Mouse (Mus musculus) T-helper 17 cell (primary cell): ENCODE results near the gene Ank3.

Experiments used
- in situ Hi-C, 2 experiments: fragments of 300-600 bp; cut with MboI, MseI; formaldehyde crosslinking; loops; 1 replicate in 1 of 2; 2 replicates in 1 of 2; pipeline ENCODE4 v1.15.1; 2025; ENCODE audit warnings: high pct_unique_total_duplicates in 2 of 2

Gene Ank3

DNA sequence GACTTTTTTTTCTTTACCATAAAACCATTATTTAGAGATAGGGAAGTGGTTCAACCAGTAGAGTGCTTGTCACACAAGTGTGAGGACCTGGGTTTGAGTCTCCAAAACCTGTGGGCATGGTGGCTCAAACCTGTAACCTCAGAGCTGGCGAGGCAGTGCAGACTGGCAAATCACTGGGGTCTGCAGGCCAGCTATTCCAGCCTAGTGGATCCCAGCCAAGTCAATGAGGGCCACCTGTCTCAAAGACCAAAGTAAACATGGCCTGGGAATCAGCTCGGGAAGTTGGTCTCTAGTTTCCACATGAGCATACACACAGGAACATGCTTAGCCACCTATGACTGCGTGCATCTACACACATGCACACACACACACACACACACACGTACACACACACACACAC is 552.9 kb downstream of the Ank3 start:
- in situ Hi-C loops = no loop called here

DNA sequence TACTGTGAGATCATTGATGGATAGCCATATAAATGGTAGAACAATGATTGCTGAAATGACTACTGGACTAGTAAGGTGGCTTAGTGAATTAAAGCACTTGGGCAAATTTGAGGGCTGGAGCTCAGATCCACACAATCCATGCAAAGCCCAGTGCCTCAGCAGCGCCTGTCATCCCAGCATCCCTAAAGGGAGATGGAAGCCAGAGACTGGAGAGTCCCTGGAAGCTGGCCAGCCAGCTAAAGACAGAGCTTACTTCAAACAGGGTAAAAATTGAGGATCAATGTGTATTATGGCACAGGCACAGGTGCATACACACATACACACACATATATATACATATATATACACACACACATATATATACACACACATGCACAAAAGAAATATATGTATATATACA is 553.7 kb downstream of the Ank3 start:
- in situ Hi-C loops = no loop called here

DNA sequence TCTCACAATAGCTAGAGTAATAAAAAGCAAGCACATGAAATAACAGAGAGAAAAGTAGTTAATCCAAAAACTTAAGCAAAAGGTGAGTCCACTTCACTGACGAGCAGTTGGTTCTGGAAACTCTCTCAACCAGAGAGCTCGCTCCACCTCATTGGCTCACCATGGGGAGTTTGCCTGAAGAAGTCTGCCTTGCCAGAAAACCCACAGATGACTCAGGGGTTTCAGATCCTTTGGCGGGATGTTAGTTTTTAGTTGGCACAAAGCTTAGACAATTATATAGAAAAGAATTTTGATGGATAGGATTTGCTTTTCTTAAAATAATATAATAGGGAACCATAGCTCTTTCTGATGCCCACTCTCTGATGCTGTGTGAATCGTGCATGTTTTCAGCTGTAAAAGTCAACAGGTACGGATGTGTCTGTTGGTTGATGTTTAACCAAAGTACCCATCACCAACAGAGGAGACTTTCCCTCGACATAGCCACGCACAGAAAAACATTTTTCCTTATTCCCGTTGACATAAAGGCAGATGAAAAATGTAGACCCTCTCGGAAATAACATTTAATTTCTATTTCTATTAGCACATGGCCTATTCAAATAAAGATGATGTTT is 556.2 kb downstream of the Ank3 start:
- in situ Hi-C loops = no loop called here

DNA sequence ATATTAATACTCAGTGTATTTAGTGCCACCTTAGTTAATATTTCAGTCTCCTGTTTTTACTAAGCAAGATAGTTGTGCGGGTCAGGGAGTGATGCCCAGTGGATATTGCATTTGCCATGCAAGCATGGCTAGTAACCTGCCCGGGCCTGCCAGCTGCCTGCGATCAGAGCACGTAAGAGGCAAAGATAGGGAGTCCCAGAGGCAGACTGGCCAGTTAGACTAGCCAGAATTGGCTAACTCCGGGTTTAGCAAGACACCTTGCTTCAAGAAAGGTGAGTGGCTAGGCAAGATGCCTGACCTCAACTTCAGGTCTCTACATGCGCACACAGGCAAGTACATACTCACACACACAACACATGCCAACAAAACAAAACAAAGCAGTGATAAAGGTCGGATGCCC is 563.7 kb downstream of the Ank3 start:
- in situ Hi-C loops = loop anchor here in 1 of 2 experiments (5.0 to 10.0 kb wide), 2 partner anchors 295 to 1547 kb away; no protein-coding TSS in a partner anchor

DNA sequence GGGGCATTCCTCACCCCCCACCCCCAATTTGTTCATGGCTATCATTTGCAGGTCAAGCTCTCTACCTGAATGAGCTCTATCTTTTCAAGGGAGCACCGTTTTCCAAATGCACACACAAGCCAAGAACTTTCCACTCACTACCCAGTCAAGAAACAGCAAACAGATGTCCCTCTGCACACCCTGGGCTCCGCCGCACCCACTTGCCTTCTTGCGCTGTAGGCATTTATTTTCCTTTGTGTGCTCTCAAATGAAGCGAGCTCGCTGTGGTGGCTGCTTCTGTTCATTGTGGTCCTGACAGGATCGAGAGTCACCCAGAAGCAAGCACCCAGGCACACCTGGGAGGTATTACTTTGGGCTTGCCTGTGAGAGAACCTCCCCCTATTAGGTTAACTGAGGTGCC is 564.4 kb downstream of the Ank3 start:
- in situ Hi-C loops = loop anchor here in 1 of 2 experiments (5.0 to 10.0 kb wide), 2 partner anchors 296 to 1548 kb away; no protein-coding TSS in a partner anchor

DNA sequence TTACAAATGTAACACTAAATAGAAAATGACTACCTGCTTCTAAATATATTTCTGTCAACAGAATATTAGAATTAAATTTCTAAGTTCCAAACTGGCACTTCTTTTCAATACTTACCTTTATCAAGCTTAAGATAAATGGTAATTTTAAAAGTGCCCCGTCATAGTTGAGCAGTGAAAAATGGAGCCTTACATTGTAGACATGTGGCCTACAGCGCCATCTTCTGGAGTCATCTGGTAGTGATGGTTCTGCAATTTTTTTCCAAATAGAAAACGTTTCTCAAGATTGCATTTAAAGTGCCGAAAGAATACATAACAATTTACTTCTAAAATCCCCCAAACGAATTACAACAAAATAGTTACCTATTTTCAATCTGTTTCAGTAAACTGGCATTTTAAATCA is 566.0 kb downstream of the Ank3 start:
- in situ Hi-C loops = loop anchor here (5.0 to 10.0 kb wide), 3 partner anchors 97 to 1550 kb away; no protein-coding TSS in a partner anchor

DNA sequence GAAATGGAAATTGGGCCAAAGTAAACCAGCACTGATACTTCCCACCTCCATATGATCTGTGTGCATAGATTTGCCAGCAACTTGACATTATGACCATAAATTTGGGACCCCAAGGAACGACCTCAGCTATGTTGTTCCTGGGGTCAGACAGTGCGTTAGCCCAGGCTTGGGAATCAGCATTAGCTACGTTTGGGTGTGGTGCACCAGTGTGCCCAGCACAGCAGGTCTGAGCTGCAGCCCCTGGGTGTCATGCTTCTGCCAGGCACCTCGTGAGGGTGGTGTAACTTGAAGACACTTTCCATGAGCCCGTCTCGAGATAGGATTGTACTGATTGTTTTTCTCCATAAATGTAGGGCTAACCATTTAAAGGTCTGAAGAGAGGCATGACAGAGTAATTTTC is 566.5 kb downstream of the Ank3 start:
- in situ Hi-C loops = loop anchor here (5.0 to 10.0 kb wide), 2 partner anchors 98 to 1550 kb away; no protein-coding TSS in a partner anchor

DNA sequence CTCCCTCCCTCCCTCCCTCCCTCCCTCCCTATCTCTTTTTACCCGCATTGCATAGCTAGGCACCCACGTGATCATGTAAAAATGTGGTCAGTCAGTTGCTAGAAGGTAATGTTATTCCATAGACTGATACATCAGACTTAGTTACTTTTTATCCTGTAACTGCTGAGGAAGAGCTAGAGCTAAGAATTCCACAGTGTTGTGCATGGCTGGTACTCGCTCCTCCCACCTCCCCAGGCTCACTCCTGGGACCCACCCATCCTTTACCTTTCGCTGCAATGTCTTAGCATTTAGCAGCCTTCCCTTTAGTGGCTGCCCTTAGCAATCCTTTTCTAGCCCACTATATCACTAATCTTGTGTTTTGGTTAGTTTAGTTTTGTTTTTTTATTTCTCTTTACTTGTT is 569.4 kb downstream of the Ank3 start:
- in situ Hi-C loops = loop anchor here (5.0 to 10.0 kb wide), 2 partner anchors 101 to 1553 kb away; no protein-coding TSS in a partner anchor

DNA sequence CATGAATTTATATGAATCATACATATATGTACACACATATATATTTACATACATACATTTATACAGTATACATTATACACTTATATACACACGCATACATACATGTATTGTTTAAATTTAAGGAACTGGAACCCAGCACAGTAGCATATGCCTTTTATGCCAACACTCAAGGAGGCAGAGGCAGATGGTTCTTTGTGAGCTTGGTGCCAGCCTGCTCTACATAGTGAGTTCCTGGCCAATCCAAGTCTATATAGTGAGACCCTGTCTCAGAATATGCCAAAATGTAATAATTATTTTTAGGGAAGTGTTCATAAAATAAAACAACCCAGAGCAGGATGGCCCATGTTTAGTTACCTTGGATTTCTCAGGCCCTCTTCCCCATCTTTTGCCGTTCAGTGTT is 581.1 kb downstream of the Ank3 start:
- in situ Hi-C loops = no loop called here

DNA sequence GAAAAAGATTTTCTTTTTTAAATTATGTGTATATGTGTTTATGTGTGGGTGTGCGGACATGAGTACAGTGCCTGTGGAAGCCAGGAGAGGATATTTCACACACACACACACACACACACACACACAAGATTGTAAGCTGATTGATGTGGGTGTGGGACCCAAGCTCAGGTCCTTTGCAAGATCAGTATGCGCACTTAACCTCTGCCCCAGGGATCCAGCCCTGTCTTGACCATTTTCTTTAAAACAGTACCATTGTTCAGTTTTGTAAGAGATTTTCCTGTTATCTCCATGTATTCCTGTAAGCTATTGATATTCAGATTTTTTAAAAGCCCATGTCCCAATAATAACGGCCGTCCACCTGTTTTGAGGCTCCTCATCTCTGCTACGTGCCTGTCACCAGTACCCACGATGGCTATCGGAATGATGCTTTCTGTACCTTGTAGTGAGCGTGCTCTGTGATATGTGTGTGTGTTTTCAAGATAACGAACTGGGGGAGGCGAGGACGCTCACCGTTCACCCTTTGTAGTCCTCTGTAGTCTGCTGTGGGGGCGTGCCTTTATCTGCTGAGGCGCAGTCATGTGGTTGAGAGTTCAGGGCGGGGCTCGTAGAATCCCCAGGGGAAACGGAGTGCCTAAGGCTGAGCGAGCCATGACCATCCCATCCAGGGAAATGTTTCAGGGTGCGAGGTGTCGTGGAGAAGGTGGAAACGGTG is 583.0 kb downstream of the Ank3 start:
- in situ Hi-C loops = no loop called here

DNA sequence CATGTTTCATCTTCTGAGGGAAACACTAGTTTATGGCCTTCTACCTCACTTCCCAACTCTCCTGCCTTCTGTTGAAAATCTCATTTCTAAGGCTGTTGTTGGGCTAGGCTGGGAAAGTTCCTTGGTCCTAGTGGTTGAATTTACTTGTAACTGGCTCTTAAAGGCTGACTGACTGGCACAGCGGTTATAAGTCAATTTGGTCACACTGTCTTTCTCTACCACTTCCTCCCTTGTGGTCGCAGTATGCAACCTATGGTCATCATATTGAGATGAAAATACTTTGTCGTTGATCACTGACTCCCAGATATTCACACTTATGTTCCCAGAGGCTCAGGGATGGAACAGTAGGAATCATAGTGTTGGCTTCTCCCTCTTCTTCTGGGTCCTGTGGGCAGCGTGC is 584.1 kb downstream of the Ank3 start:
- in situ Hi-C loops = no loop called here

DNA sequence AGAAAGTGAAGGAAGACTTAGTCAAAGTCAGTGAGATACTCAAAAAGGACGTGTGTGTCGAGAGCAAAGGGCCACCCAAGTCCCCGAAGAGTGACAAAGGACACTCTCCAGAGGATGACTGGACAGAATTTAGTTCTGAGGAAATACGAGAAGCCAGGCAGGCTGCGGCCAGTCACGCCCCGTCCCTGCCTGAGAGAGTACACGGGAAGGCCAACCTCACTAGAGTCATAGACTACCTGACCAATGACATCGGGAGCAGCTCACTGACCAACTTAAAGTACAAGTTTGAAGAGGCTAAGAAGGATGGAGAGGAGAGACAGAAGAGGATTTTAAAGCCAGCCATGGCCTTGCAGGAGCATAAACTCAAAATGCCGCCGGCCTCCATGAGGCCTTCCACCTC is 588.9 kb downstream of the Ank3 start:
- in situ Hi-C loops = no loop called here

DNA sequence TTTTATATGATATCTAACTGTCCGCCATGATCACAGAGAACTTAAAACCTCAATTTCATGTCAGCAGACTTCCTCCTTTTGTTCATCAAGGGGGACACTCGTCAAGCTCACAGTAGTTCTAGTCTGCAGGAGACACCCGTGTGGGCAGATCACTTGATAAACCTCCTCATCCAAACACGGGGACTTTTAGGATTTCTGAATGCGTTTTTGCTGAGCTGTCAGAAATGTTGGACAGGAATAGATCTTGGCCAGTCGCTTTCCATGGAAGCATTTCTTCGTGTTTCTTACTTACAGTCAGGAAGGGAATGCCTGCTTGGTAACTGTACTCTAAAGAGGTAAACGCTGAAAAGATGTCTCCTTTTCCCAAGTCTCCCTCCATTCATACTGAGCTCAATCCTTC is 598.5 kb downstream of the Ank3 start:
- in situ Hi-C loops = no loop called here

DNA sequence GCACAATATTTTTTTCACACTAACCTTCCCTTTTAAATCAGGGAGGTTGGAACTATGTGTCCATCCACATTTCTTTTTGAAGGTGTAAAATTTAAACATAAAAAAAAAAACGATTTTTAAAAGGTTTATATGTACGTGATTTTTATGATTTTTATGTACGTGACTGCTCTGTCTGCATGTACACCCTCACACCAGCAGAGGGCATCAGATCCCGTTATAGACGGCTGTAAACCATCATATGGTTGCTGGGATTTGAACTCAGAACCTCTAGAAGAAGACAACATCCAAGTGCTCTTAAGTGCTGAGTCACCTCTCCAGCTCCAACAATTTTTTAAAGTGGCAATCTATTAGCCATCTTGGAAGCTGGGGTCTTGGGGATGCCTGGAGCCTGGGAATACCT is 605.5 kb downstream of the Ank3 start:
- in situ Hi-C loops = no loop called here

DNA sequence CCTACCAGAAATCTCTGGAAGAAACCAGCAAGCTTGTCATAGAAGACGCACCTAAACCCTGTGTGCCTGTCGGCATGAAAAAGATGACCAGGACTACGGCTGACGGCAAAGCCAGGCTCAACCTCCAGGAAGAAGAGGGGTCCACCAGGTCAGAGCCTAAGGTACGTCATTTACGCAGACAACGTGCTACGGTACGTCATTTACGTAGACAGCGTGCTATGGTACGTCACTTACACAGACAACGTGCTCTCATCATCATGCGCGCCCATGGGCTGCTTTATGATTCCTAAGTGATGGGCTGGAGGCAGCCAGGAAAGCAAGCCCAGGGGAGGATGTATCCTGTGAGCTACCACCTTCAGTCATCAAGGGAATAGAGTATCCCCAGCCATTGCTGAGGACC is 606.3 kb downstream of the Ank3 start:
- in situ Hi-C loops = no loop called here

DNA sequence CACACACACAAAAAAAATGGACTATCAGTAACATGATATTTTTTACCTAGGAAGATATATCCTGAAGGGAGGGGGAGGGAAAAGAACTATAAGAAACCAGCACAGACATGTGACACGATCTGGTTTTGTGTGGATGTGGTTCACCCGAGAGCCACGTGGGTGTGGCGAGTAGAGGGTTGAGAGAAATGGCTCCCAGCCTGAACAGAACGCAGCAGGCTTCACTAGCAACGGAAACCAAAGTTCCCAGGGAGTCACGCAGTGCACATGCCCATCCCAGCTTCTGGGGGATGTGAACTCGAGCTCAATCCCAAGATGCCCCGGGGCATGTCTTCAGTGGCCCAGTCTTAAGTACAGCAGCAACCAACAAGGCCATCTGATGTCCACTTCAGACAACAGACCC is 607.8 kb downstream of the Ank3 start:
- in situ Hi-C loops = no loop called here

DNA sequence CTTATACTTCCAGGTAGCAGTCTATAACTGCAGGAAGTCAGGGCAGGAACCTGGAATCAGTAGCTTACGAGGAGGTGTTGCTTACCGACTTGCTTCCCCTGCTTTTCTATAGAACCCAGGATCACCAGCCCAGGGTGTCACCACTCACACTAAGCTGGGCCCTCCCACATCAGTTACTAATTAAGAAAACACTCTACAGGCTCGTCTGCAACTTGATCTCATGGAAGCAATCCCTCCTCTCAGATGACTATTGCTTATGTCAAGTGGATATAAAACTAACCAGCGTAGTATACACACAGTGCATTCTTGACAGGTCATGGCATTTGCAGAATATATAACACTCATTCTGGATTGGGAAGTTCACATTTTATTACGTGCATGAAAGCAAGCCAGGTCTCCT is 613.2 kb downstream of the Ank3 start:
- in situ Hi-C loops = no loop called here

DNA sequence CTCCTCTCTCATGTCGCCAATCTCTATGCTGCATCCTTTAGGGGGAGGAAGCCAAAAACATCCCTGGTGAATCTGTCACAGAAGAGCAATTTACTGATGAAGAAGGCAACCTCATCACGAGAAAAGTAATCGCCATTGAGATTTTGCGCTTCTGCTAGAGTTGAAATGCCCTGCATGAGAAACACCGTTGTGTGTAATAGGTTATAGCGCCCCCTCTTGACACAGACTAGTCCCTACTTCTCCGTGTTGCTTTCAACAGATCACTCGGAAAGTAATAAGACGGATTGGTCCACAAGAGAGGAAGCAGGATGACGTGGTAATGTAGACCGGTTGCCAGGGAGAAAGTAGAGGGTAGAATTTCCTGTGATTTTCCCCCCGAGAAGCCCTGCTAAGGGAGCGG is 615.4 kb downstream of the Ank3 start:
- in situ Hi-C loops = no loop called here

DNA sequence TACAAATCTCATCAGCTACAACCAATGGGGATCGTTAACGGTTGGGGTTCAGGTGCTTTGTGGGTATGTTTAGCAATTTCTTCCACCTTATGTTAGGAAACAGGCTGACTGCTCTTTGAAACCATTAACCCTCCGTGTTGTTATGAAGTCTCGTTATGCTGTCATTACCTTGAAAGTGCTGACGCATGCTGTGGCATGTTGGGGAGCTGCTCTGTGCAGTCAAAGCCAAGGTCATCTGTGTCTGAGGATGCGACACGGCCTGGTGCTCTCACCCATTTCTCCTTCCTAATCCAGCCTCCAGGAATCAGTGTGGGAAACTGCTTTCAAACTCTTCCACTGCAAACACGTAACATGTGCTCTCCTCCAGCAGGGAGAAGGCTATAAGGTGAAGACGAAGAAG is 616.6 kb downstream of the Ank3 start:
- in situ Hi-C loops = loop anchor here in 1 of 2 experiments (5.0 kb wide), 1 partner anchor 292 kb away; no protein-coding TSS in a partner anchor

DNA sequence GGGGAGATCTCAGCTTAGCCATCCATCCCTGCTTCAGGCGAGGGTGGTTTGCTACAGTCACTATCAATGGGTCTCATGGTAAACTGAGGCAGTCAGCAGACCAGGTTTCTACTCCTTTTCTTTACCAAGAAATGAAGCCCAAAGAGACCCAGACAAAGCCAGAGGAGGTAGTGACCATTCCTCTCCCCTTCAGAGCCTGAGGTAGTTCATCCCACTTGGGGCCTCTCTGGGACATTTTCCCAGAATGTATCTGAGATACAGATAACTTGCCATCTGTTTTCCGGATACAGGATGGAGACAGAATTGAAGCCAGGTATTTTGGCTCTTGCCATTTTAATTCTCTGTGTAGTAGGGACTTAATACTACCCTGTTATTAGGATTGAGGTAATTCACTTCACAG is 620.1 kb downstream of the Ank3 start:
- in situ Hi-C loops = loop anchor here in 1 of 2 experiments (5.0 kb wide), 1 partner anchor 289 kb away; no protein-coding TSS in a partner anchor

DNA sequence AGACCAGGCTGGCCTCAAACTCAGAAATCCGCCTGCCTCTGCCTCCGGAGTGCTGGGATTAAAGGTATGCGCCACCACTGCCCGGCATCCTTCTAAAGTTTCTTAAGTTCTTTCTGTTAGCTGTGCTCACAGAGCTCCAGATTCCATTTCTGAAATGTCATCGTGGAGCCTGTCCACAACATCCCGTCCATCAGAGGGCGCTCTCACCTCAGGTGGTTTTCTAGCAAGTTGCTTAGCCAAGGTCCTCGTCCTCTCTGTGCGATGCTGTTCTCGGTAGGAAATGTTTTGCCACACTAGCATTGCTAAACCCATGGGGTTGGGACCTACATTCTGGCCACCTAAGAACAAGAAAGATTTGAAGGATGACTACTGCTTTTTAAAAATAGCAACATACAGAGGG is 623.1 kb downstream of the Ank3 start:
- in situ Hi-C loops = no loop called here

DNA sequence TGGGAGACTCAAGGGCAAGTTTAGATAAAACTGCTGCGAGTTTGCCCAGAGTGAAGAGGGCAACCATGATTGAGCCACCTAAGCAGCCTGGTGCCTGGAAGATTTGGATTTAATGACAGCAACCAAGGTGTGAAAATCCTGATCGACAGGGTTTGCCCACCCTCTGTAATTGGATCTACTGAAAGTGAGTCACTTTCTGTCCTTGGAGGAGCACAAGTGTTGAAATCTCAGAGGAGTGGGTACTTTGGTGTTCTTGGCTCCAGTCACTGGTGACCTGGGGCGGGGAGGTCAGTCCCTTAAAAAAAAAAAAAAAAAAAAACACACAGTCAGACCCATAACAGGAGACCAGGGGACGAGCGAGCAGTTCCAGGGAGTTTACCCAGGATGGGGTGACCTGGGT is 624.0 kb downstream of the Ank3 start:
- in situ Hi-C loops = no loop called here

DNA sequence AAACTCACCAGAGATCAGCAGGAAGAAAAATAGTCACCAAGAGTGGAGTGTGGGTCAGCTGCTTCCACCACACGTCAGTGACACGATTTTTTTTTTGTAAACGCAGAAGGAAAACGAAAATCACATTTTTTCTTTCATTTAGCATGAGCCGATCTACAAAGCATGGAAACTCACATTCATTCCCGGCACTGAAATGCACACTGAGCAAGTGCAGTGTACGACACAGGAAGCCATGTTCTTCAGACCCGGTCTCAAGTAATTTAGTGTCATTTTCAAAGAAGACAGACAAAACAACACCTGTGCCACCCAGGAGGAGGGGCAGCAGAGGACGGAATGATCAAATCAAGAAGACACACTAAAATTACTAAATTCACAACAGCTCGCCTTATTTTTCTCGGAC is 625.3 kb downstream of the Ank3 start:
- in situ Hi-C loops = no loop called here
